Mouse (Mus musculus) forebrain, embryonic 12.5 days (tissue): Measurements from ENCODE around the gene Slc35f6. TPM values are rescaled to one million over a fixed set of nuclear protein-coding genes. Genes with fewer than 3 reads are reported as not detected.
"Not testable (repeated sequence)": the region's sequence is repeated elsewhere in the genome, so short reads cannot be mapped to it uniquely, and the experiment has no call there.

Experiments used
- ATAC-seq: fragments of 200-750 bp; cut with Nextera tagmentation; 2 replicates; pipeline ENCODE4 v1.8.0; 2017; ENCODE audit warnings: moderate TSS enrichment; ENCODE audit not compliant: low FRiP score
- H3K27ac ChIP-seq: fragments of 300-500 bp; sonication (generic); 2 replicates; pipeline ENCODE4 v1.5.1; 2016; ENCODE audit warnings: mild to moderate bottlenecking
- H3K27me3 ChIP-seq: fragments of 300-500 bp; sonication (generic); 2 replicates; pipeline ENCODE4 v1.6.1; 2016; ENCODE audit warnings: mild to moderate bottlenecking
- H3K36me3 ChIP-seq: fragments of 300-500 bp; sonication (generic); replicated peaks from 2 replicates; pipeline ENCODE4 v1.6.1; 2016; ENCODE audit warnings: mild to moderate bottlenecking
- H3K4me1 ChIP-seq: fragments of 300-500 bp; sonication (generic); 2 replicates; pipeline ENCODE4 v1.6.1; 2016
- H3K4me2 ChIP-seq: fragments of 300-500 bp; sonication (generic); 2 replicates; pipeline ENCODE4 v1.6.1; 2016; ENCODE audit warnings: mild to moderate bottlenecking, moderate library complexity
- H3K4me3 ChIP-seq: fragments of 300-500 bp; sonication (generic); replicated peaks from 2 replicates; pipeline ENCODE4 v1.5.1; 2016; ENCODE audit warnings: mild to moderate bottlenecking
- H3K9ac ChIP-seq: fragments of 300-500 bp; sonication (generic); 2 replicates; pipeline ENCODE4 v1.6.1; 2016; ENCODE audit warnings: mild to moderate bottlenecking
- H3K9me3 ChIP-seq: fragments of 300-500 bp; sonication (generic); 2 replicates; pipeline ENCODE4 v1.6.1; 2016
- WGBS: fragments of 180-500 bp; shearing (Covaris S2); methylation state at CpG from one replicate; pipeline ENCODE4 v1.1.7; 2016; 5-methylcytosine and 5-hydroxymethylcytosine counted together
- microRNA-seq: library from miRNA; unstranded; fragments of <30 nt; microRNA quantifications from one replicate; pipeline ENCODE4, GENCODE M21; 2017
- polyA plus RNA-seq: library from polyadenylated mRNA; unstranded; fragments of >200 nt; fragmentation: Nextera tagmentation; extraction: Ambion mirVana; gene quantifications from 2 replicates; pipeline ENCODE4 v1.2.1, GENCODE M21; 2016

The Slc35f6 gene
- polyA plus RNA-seq, 1 experiment from 2014 or later, result 24.6 TPM

GRCm38 (mm10) chr5:30681970-30682369 lies 34.2 kb downstream of the Slc35f6 start:
- H3K27me3 ChIP-seq, result no peaks in the 10 kb centered on the region
- H3K4me3 ChIP-seq, result no peak overlapping the region
- no peaks in the 10 kb centered on the region for H3K9me3 ChIP-seq
- no peak for ATAC-seq
- 89% methylated on average over 5 of the region's 5 CpGs for WGBS
- no peaks in the 10 kb centered on the region for H3K36me3 ChIP-seq
- no peak overlapping the region for H3K9ac ChIP-seq
- no peak overlapping the region for H3K4me2 ChIP-seq
- no peak overlapping the region for H3K27ac ChIP-seq
- H3K4me1 ChIP-seq, result no peaks in the 10 kb centered on the region

GRCm38 (mm10) chr5:30682967-30683600 lies 35.4 kb downstream of the Slc35f6 start:
- H3K4me3 ChIP-seq, result no peak overlapping the region
- H3K9ac ChIP-seq, result no peak overlapping the region
- no peak for ATAC-seq
- no peaks in the 10 kb centered on the region for H3K27me3 ChIP-seq
- no peak overlapping the region for H3K4me2 ChIP-seq
- no peaks in the 10 kb centered on the region for H3K4me1 ChIP-seq
- H3K27ac ChIP-seq, result no peak overlapping the region
- no peaks in the 10 kb centered on the region for H3K9me3 ChIP-seq
- no peaks in the 10 kb centered on the region for H3K36me3 ChIP-seq

GRCm38 (mm10) chr5:30683993-30684392 lies 36.3 kb downstream of the Slc35f6 start:
- no peak for ATAC-seq
- Histone ChIP-seq H3K4me2 (no peak overlapping the region), H3K27ac (no peak overlapping the region), H3K27me3 (no peaks in the 10 kb centered on the region), H3K36me3 (no peaks in the 10 kb centered on the region), H3K9me3 (no peaks in the 10 kb centered on the region), H3K4me1 (no peaks in the 10 kb centered on the region), H3K9ac (no peak overlapping the region), H3K4me3 (no peak overlapping the region)
- 81% methylated on average over 3 of the region's 3 CpGs for WGBS

GRCm38 (mm10) chr5:30686781-30687180 lies 39.0 kb downstream of the Slc35f6 start:
- H3K9ac ChIP-seq, result no peak overlapping the region
- H3K36me3 ChIP-seq, result no peaks in the 10 kb centered on the region
- no peaks in the 10 kb centered on the region for H3K4me1 ChIP-seq
- no peak for ATAC-seq
- H3K4me2 ChIP-seq, result no peak overlapping the region
- H3K27me3 ChIP-seq, result no peaks in the 10 kb centered on the region
- no peaks in the 10 kb centered on the region for H3K9me3 ChIP-seq
- no peak overlapping the region for H3K4me3 ChIP-seq
- 75% methylated on average over 3 of the region's 3 CpGs for WGBS
- no peak overlapping the region for H3K27ac ChIP-seq

- 92% methylated on average over 8 of the region's 8 CpGs for WGBS
- Histone ChIP-seq H3K9me3 (no peaks in the 10 kb centered on the region), H3K4me1 (peaks cover 5% of the 10 kb centered on the region; the same call in 1 of the 2 replicates), H3K27ac (no peak overlapping the region), H3K4me2 (no peak overlapping the region), H3K27me3 (no peaks in the 10 kb centered on the region; the same call in 1 of the 2 replicates), H3K36me3 (no peaks in the 10 kb centered on the region), H3K4me3 (no peak overlapping the region), H3K9ac (no peak overlapping the region)
- ATAC-seq, result no peak
Observed at GRCm38 (mm10) chr5:30700361-30701000, 52.7 kb downstream of the Slc35f6 start.

GRCm38 (mm10) chr5:30701373-30701772 lies 53.6 kb downstream of the Slc35f6 start:
- not testable (repeated sequence) for H3K4me3 ChIP-seq, H3K9me3 ChIP-seq, H3K36me3 ChIP-seq, ATAC-seq, H3K27ac ChIP-seq, H3K4me2 ChIP-seq, H3K4me1 ChIP-seq, H3K27me3 ChIP-seq, H3K9ac ChIP-seq
- WGBS, result 32% methylated on average over 4 of the region's 4 CpGs

GRCm38 (mm10) chr5:30701866-30702265 lies 54.1 kb downstream of the Slc35f6 start:
- H3K27ac ChIP-seq, result no peak overlapping the region
- no peak for ATAC-seq
- H3K4me2 ChIP-seq, result no peak overlapping the region
- WGBS, result 89% methylated on average over 3 of the region's 3 CpGs
- no peaks in the 10 kb centered on the region for H3K36me3 ChIP-seq
- H3K9me3 ChIP-seq, result no peaks in the 10 kb centered on the region
- no peak overlapping the region for H3K9ac ChIP-seq
- no peaks in the 10 kb centered on the region; the same call in 1 of the 2 replicates for H3K27me3 ChIP-seq
- H3K4me3 ChIP-seq, result no peak overlapping the region
- H3K4me1 ChIP-seq, result peaks cover 5% of the 10 kb centered on the region; the same call in 1 of the 2 replicates

Small RNA genes lying within 50 kb of the gene (microRNA-seq; reads per million reads assigned to microRNA genes)
- not detected for gene Mir5625

Other genes with a start within 250 kb of the Slc35f6 start
- gene Otof, start 186.0 kb upstream of the Slc35f6 start, polyA plus RNA-seq, result 0.19 and 0.23 TPM in 2 replicates
- gene 1700001C02Rik, start 181.9 kb upstream of the Slc35f6 start, polyA plus RNA-seq, result not detected in 2 replicates
- gene Cib4, start 102.1 kb upstream of the Slc35f6 start, polyA plus RNA-seq, result not detected in 2 replicates
- gene Kcnk3, start 59.8 kb upstream of the Slc35f6 start, polyA plus RNA-seq, result 0.54 and 0.64 TPM in 2 replicates
- 325 and 333 TPM in 2 replicates for gene Cenpa, start 18.8 kb downstream of the Slc35f6 start, polyA plus RNA-seq
- 109 and 134 TPM in 2 replicates for gene Dpysl5, start 63.6 kb downstream of the Slc35f6 start, polyA plus RNA-seq
- gene Mapre3, start 166.7 kb downstream of the Slc35f6 start, polyA plus RNA-seq, result 58.4 and 60.5 TPM in 2 replicates
- gene Tmem214, start 220.1 kb downstream of the Slc35f6 start, polyA plus RNA-seq, result 52.5 and 56.4 TPM in 2 replicates
- 28.8 TPM in 2 replicates for gene Agbl5, start 240.8 kb downstream of the Slc35f6 start, polyA plus RNA-seq